Mouse (Mus musculus): ENCODE results near the gene Ift172.

Ift172 gene

DNA sequence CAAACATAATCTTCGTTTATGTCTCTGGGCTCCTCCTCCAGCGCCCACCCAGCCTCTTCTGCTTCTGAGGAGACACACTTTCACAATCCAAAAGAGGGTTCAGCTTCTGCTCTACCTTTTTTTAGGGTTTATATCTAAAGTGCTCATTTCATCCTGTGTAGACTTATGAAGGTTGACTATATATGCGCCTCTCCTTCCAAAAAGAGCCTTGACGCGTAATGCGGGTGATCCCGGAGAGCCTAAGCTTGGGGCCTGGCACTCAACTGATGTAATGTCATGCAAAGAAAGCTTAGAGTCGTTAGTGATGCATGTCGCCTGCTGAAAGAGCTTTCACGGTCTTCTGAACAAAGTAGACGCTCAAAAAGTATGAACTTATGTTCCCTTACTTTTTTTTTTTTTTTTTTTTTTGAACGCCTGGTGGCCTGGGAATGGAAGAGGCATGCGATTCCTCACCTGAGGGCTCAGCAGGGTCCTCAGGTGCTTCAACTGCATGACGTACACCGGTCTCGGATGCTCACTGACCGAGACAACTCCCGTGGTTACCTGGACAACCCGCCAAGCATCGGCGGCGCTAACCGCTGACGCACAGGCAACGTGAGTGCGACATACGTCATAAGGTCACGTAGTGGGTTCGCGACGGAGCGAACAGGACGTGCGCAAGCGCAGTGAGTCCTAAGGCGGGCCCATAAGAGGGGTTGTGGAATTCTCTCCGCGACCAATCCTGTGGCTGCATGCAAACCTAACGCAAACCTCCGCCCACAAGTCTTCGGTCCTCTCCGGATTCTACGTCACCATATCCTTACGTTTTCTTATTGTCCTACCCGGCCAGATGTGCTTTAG, at the start of gene Ift172:
Gene Ift172, minus strand, starts transcription at position 596 of the 840 bp plus-strand sequence.
- in situ Hi-C loops (cut with MboI; ENCODE audit: unreplicated experiment in 2 of 2) = no loop called here

DNA sequence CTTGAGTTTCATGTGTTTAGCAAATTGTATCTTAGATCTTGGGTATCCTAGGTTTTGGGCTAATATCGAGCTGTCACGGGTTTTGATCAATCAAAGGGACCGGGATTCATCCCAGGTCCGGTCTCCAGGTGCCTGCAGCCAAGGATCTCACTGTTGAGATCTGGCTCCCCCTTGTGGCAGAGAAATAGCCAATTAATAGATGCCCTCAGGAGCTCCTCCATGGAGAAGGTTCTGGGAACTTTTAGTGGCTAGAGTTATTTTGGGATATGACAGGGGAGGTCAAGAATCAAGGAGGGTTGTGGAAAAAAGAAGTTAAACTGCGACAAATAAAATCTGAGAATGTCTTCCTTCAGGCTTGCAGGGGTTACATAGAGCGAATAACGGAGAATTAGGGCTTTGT, 37.3 kb upstream of the Ift172 start:
- in situ Hi-C loops (cut with MboI; ENCODE audit: unreplicated experiment in 2 of 2) = loop anchor here (5.0 kb wide), 2 partner anchors 136 to 141 kb away; partner anchors contain the start of genes Eif2b4 (in 1 of the 2) and Snx17 (in 1 of the 2)

DNA sequence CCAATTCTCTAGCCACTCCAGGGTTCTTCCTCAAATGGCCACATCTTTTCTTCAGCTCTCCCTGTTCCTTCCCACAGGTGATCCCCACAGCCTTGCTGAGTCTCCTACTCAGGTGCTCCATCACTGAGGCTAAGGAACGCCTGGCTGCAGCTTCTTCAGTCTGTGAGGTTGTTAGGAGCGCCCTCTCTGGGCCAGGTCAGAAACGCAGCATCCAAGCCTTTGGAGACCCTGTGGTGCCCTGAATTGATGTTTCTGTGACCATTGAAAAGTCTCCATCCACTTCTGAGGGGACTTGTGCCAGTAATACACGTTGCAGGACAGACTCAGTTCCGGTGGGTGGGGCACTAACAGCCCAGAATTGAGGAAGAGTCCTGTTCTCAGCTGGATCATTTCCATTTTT, 35.9 kb upstream of the Ift172 start:
- in situ Hi-C loops (cut with MboI; ENCODE audit: unreplicated experiment in 2 of 2) = loop anchor here (5.0 kb wide), 2 partner anchors 135 to 140 kb away; partner anchors contain the start of genes Eif2b4 (in 1 of the 2) and Snx17 (in 1 of the 2)

DNA sequence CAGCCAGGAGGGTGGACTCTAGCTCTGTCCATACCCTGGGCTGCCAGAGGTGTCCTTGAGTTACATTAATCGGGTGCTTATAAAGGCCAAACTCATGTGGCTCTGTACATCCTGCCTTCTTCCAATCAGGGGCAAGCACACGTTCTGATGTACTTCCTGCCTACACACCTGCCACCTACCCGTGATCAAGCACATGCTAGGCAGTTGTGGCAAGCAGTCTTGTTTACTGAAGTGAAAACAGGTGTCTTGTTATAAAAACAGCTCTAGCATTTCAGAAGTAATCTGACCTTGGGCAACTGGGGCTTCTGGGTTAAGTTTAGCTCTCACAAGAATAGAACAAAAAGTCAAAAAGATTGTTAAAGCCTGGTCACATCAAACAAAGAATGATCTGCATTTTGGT, 33.2 kb upstream of the Ift172 start:
- in situ Hi-C loops (cut with MboI; ENCODE audit: unreplicated experiment in 2 of 2) = no loop called here

DNA sequence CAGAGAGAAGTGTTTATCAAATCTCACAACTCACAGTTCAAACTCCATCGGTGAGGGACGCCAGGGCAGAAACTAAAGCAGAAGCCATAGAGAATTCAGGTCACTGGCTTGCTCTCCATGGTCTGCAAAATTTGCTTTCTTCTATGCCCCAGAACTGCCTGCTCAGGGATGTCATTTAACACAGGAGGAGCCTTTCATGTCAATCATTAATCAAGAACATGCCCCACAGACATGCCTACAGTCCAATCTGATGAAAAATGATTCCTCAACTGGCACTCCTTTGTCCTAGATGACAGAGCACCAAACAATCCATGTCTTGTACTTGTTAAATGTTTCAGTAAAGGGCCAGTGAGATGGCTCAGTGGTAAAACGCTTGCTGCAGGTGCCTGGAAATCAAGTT, 31.9 kb upstream of the Ift172 start:
- in situ Hi-C loops (cut with MboI; ENCODE audit: unreplicated experiment in 2 of 2) = no loop called here

DNA sequence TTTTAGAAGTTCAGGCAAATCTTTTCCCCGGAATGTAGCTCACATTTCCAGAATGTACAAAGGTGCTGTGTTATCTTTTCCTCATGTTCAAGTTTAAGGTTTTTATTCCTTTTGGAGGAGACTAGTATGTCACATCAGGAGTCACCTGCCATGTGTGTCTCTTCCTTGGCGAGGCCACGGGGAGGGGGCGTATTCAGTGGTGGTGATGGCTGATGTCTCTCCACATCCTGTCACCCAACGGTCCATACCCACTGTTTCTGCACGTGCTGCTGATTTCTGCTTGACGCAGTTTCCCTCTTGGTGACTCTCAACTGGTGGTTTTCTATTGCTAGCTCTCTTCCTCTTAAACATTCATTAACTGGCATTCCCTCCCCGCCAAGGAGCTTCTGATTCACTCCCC, 21.9 kb upstream of the Ift172 start:
- in situ Hi-C loops (cut with MboI; ENCODE audit: unreplicated experiment in 2 of 2) = no loop called here

DNA sequence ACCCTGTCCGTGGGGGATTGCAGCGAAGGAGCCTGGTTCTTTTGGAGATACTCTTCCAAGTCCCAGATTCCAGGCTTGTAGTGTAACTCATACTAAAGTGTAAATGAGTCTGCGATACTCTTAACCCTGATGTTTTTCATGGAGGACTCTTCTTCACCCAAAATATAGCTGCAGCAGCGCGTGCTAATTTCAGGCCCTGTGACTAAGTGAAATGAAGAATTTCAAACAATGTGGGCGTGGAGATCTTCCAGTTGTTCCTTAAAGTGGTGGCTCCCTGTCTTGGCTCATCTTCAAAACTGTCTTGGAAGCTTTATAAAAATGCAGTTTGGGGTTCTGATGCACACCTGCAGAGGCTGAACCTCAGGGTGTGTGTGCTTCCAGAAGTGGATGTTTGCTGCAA, 12.2 kb upstream of the Ift172 start:
- in situ Hi-C loops (cut with MboI; ENCODE audit: unreplicated experiment in 2 of 2) = no loop called here

DNA sequence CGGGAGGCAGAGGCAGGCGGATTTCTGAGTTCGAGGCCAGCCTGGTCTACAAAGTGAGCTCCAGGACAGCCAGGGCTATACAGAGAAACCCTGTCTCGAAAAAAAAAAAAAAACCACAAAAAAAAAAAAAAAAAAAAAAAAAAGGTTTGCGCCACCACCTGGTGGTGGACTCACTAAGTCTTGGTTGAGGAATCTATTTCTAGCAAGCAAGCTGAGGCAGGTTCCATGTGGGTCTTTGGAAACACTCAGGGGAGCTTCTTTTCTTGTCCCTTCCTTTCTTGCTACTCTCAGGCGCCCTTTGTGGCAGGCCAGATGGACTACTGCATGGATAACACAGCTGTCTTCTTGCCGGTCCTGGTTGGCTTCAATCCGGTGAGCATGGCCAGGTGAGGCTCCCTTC, 10.9 kb upstream of the Ift172 start:
- in situ Hi-C loops (cut with MboI; ENCODE audit: unreplicated experiment in 2 of 2) = no loop called here

DNA sequence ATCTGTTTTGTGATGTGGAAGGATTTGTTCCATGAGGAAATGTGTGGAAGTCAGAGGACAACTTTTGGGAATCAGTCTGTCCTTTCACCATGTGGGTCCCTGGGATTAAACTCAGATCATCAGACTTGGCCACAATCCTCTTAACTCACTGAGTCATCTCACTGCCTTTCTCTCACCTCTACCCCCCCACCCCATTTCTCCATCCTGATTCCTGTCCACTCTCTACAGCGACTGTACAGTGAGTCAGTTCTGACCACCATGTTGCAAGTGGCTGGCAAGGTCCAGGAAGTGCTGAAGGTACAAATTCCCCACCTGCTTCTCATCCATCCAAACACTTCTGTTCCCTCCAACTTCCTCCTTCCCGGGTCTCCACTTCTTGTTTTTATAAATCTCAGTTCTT, 7.6 kb upstream of the Ift172 start:
- in situ Hi-C loops (cut with MboI; ENCODE audit: unreplicated experiment in 2 of 2) = loop anchor here in 1 of 2 experiments (5.0 kb wide), 1 partner anchor 96 kb away; the partner anchor contains the start of gene Zfp513

DNA sequence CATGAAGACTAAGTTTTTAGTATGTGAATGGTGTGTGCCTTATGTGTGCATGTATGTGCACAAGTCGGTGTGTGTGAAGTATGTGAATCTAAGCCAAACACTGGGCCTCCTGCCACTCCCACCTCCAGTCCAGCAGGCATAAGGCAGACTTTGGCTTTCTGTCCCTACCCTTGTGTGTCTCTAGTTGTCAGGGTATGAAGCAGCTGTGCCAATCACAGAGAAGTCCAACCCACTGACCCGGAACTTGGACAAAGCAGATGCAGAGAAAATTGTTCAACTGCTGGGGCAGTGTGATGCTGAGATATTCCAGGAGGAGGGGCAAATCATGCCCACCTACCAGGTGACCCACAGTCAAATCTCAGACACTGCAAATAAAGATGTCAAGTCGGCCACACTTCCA, 7.1 kb upstream of the Ift172 start:
- in situ Hi-C loops (cut with MboI; ENCODE audit: unreplicated experiment in 2 of 2) = loop anchor here in 1 of 2 experiments (5.0 kb wide), 1 partner anchor 96 kb away; the partner anchor contains the start of gene Zfp513

DNA sequence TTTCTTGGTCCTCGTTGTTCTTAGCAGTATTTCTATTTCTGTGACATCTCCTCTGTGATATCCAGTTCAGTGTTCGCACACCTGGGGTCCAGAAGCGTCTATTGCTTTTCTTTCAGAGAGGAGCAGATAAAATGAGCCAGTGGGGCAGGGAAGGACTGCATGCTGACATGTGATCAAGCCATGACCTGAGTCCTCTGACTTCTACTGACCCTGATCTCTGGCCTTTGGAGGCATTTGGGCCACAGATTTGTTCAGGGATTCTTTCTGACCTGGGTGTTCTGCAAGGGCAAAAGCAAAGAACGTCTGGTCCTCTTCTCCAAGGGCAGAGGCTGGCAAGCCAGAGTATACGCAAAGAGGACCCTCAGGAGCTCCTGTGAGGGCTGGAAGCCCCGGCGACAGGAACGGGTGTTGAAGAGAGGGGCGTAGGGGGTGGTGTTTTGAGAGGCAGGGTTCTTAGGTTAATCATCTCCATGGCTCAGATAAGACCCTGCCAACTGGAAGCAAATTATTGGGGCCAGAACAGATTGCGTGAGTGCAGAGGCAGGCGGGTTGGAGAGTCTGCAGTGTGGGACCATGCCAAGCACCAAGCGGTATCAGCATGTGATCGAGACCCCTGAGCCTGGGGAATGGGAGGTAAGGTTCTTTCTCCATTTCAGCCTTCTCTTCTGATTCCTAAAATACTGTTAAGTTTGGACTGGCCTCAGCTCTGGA, 6.3 kb upstream of the Ift172 start, which contains the start of gene Gckr:
Gene Gckr, plus strand, starts transcription at position 397 of the 711 bp plus-strand sequence.
- in situ Hi-C loops (cut with MboI; ENCODE audit: unreplicated experiment in 2 of 2) = loop anchor here in 1 of 2 experiments (5.0 kb wide), 1 partner anchor 95 kb away; the partner anchor contains the start of gene Zfp513

DNA sequence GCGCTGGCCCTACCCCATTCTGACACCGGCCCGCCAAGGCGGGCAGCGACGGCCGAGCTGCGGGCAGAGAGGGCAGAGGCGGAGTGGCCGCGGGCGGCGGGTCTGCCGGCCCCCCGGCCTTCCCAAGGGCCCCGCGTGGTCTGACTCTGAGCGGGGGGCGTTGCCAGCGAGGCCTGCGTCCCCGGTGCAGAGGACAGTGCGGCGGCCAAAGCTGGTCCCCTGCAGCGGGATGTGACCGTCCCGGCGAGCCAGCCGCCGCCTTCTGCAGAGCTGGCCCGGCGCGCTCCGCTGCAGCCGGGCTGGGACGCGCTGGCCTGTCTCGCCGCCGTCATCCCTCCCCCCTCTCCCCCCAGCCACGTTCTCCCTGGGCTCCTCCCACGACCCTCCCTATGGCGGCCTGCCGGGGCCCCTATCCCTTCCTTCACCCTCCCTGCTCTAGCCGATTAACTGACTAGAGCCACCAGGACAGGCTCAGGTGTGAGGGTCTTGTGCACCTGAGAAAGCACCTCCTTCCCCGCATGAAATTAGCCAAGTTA, 4.8 kb upstream of the Ift172 start, which contains the start of gene Fndc4:
Gene Fndc4, minus strand, starts transcription at position 475 of the 536 bp plus-strand sequence.
- in situ Hi-C loops (cut with MboI; ENCODE audit: unreplicated experiment in 2 of 2) = loop anchor here in 1 of 2 experiments (5.0 kb wide), 1 partner anchor 93 kb away; the partner anchor contains the start of gene Zfp513

DNA sequence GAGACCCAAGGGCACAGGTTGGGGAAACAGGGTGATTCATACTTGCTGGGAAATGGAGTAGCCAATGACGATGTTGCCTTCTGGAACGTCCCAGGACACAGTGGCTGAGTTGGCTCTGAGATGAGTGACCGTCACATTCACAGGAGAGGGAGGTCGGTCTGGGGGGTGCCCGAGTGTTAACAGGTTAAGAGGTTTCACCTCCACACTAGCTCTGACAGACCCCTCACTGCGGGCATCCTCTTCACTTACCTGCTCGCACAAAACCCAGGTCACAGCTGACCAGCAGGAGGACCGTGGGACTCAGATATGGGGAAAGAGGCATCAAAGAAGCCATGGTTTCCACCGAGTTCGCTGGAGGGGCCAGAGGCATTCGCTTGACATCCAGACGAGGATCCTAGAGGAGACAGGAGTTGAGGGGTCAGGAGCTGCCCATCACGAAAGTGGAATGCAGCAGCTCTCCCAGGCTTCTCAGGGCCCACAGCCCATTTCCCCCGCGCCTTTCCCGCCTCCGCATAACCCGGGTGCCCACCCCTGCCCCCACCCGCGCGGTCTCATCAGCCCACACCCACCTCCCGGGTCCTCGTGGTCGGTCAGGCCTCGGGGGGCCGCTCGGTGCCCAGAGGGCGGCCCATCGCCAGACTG, 4.2 kb upstream of the Ift172 start:
- in situ Hi-C loops (cut with MboI; ENCODE audit: unreplicated experiment in 2 of 2) = loop anchor here in 1 of 2 experiments (5.0 kb wide), 1 partner anchor 93 kb away; the partner anchor contains the start of gene Zfp513

DNA sequence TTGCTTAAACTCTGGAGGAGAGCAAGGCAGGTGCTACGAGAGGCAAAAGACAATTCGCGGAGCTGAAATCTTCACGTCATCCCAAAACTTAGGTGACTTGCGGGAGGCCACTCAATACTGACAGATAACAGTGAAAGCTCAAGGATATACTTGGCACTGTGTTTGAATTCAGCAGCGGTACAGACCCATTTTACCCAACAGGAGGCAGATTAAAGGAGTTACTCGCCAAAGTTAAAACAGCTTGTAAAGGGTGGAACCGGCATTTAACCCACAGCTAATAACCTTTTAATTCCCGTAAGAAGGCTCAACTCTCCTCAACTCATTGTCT, 409 bp upstream of the Ift172 start:
- in situ Hi-C loops (cut with MboI; ENCODE audit: unreplicated experiment in 2 of 2) = no loop called here

DNA sequence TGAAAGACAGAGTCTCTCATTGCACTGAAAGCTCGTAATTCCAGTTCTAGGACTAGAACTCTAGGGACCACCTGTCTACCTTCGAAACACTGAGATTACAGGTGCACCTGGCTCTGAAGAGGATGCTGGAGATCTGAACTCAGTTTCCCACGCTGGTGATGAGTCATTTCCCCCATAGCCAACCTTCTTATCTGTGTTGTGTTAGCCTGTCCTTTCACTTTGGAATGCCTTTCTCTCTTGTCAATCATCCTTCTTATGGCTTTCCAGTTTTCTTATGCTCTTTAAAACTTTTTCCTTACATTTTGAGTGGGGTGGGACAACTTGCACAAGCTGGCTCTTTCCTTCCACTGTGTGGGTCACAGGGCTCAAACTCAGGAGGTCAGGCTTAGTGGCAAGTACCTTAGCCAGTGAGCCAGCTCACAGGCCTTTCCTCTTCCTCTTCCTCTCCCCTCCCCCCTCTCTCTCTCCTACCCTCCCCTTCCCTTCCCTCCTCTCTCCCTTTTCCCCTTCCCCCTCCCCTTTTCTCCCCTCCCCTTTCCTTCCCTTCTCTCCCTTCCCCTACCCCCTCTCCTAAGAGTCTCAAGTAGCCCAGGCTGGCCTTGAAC, 1.2 kb downstream of the Ift172 start:
- in situ Hi-C loops (cut with MboI; ENCODE audit: unreplicated experiment in 2 of 2) = loop anchor here in 1 of 2 experiments (5.0 kb wide), 1 partner anchor 47 kb away; the partner anchor contains the start of genes Gm9970 and Nrbp1

DNA sequence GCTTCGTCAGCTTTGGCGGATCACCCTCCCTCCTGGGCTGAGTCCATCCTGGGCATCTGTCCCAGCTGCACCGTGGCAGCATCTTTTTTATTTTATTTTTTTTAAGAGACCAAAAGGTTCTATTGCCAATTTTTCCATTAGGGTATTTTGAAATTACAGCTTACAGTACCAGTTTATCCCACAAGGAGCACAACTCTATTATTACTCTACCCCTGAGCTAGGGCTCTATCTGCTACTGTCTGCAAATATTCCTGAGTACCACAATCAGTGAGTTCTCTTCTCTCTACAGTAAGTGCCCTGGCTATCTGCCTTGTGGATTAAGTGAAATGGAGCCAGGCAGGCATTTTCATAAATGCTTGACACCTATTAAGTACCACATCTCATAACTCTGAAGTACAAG, 2.3 kb downstream of the Ift172 start:
- in situ Hi-C loops (cut with MboI; ENCODE audit: unreplicated experiment in 2 of 2) = loop anchor here in 1 of 2 experiments (5.0 kb wide), 1 partner anchor 46 kb away; the partner anchor contains the start of genes Gm9970 and Nrbp1

DNA sequence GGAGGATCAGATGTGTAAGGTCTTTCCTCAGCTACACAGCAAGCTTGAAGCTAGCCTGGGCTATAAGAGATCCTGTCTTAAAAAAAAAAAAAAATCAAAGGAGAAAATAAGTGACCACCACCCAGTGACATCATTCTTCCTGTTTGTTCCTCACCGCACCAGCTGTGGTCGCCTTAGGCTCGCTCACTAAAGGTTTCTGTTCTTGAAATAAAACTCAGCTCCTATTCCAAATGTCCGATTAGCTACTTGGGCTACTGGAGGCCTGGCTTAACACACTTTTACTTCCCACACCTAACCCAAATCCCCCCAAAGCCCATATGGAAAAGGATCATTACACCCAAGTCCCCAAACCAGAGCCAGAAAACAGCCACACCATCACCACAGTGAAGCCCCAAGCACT, 2.7 kb downstream of the Ift172 start:
- in situ Hi-C loops (cut with MboI; ENCODE audit: unreplicated experiment in 2 of 2) = loop anchor here in 1 of 2 experiments (5.0 kb wide), 1 partner anchor 46 kb away; the partner anchor contains the start of genes Gm9970 and Nrbp1

DNA sequence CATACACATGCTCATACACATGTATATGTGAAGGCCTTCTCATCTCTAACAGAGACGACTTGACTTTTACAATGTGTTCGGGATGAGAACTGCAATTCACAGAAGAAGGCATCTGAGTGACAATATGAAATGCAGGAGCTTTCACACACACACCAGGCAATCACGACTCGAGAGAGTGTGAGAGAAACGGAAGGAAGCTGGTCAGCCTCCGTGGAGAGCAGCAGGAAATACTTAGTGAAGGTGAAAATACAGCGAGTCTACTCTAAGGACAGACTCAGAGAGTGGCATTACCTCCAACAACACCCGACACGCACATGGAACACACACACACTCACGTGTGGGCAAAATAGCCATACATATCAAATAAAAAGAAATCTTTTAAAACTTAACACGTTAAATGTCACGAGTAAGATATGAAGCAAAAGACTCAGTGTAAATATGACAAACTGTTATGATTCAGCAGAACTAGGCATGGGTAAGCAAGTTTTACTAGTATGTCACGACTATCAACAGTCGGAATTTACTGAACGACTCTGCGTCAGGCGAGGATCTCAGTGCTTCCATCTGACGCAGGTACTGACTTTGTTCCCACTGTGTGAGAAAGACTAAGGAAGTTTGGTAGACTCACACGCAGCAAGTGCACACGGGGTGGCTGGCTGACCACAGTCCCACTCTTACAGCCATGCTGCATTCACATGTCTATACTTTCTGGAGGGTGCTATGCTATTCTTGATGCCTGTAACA, 11.5 kb downstream of the Ift172 start:
- in situ Hi-C loops (cut with MboI; ENCODE audit: unreplicated experiment in 2 of 2) = no loop called here

DNA sequence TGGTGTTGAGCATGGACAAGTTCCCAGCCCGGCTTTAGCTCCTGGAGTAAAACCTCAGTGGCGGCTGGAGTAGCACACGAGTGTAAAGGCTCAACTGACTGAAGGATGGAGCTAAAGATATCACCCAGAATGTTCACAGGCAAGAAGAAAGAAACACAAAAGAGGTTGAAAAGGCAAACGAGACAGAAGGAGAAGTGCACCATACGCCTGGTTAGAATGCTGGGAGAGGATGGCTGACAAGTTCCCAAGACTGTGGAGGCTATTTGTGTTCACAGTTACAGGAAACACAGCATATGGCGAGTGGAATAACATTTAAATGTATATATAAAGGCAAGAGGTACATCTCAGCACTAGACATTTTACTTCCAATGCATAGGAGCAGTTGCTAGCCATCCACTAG, 17.9 kb downstream of the Ift172 start:
- in situ Hi-C loops (cut with MboI; ENCODE audit: unreplicated experiment in 2 of 2) = no loop called here

All from v-Abl transformed pro-B cells (cell line).